Mouse (Mus musculus) ES-E14 (cell line): ENCODE measurements around the gene Gm13697. TPM values are rescaled to one million over a fixed set of nuclear protein-coding genes. Genes with fewer than 3 reads are reported as not detected.

Source experiments
- DNase-seq: peaks from one replicate; pipeline ENCODE4 v3.0.0-alpha.2; 2013; ENCODE audit warnings: low read depth, low spot score
- H3K27ac ChIP-seq: 2 replicates; pipeline ENCODE4 v1.5.1; 2012; ENCODE audit warnings: low read depth, mild to moderate bottlenecking, low read length, moderate library complexity, mixed read lengths; ENCODE audit not compliant: poor library complexity, insufficient read depth, severe bottlenecking
- H3K36me3 ChIP-seq: 2 replicates; pipeline ENCODE4 v1.6.1; 2012; ENCODE audit warnings: mild to moderate bottlenecking, low read length, moderate library complexity, mixed read lengths; ENCODE audit not compliant: control insufficient read depth, poor library complexity, insufficient read depth, severe bottlenecking
- H3K4me1 ChIP-seq, 2 experiments: fragments of 150-350 bp in 1 of 2; sonication (generic) in 1 of 2; 2 replicates each; pipeline ENCODE4 v1.6.1; 2012; ENCODE audit warnings: low read length in 2 of 2, mild to moderate bottlenecking in 1 of 2, mixed read lengths in 1 of 2; ENCODE audit not compliant: control insufficient read depth in 2 of 2, insufficient read depth in 2 of 2, poor library complexity in 1 of 2
- H3K4me3 ChIP-seq, 2 experiments: fragments of 150-350 bp in 1 of 2; sonication (generic) in 1 of 2; 2 replicates each; pipeline ENCODE4 v1.5.1; 2012; ENCODE audit warnings: low read length in 2 of 2, low read depth in 1 of 2, mild to moderate bottlenecking in 1 of 2, mixed read lengths in 1 of 2; ENCODE audit not compliant: insufficient read depth in 1 of 2, poor library complexity in 1 of 2, severe bottlenecking in 1 of 2
- H3K9ac ChIP-seq: 2 replicates; pipeline ENCODE4 v1.6.1; 2012; ENCODE audit warnings: low read depth, mild to moderate bottlenecking, low read length, mixed read lengths; ENCODE audit not compliant: poor library complexity, insufficient read depth, severe bottlenecking
- H3K9me3 ChIP-seq: fragments of 150-350 bp; sonication (generic); 2 replicates; pipeline ENCODE4 v1.6.1; 2012; ENCODE audit warnings: low read depth, mild to moderate bottlenecking, low read length; ENCODE audit not compliant: control insufficient read depth, insufficient read depth
- HCFC1 ChIP-seq: IDR thresholded peaks from 2 replicates; pipeline ENCODE4 v1.6.1; 2012; ENCODE audit warnings: low read length, inconsistent platforms, borderline replicate concordance; ENCODE audit not compliant: insufficient read depth
- ZC3H11A ChIP-seq: IDR thresholded peaks from 2 replicates; pipeline ENCODE4 v1.6.1; 2012; ENCODE audit warnings: low read depth, mild to moderate bottlenecking, inconsistent platforms, low read length, borderline replicate concordance
- ZNF384 ChIP-seq: IDR thresholded peaks from 2 replicates; pipeline ENCODE4 v1.6.1; 2012; ENCODE audit warnings: low read depth, low read length, inconsistent platforms
- in situ Hi-C, 2 experiments: fragments of 600-800 bp; cut with MboI; formaldehyde crosslinking; loops; one replicate each; pipeline ENCODE4 v1.15.1; 2025; ENCODE audit warnings: low sequenced_read_pairs in 2 of 2, inconsistent platforms in 1 of 2; ENCODE audit not compliant: unreplicated experiment in 2 of 2
- total RNA-seq: library from RNA; depleted of rRNA; stranded (reverse); fragments of 300-350 nt; gene quantifications from 2 replicates; pipeline ENCODE4 v1.2.3, GENCODE M21; 2012; rRNA removed

The Gm13697 gene
- total RNA-seq, 1 experiment: 3.7 TPM

GRCm38 (mm10) chr2:84035997-84036396 is 51.5 kb downstream of the Gm13697 start:
- Histone ChIP-seq H3K4me1 (no peaks in the 10 kb centered on the region), H3K27ac (no peak overlapping the region), H3K9me3 (no peaks in the 10 kb centered on the region), H3K4me3 (no peak overlapping the region), H3K36me3 (no peaks in the 10 kb centered on the region), H3K9ac (no peak overlapping the region)
- DNase-seq: no peak
- TF ChIP-seq HCFC1 (no peak), ZC3H11A (no peak), ZNF384 (no peak)
- in situ Hi-C loops: no loop called here

Other genes starting within 250 kb of the Gm13697 start
- 2.0 and 2.3 TPM in 2 replicates for gene Fam171b, start 172.1 kb upstream of the Gm13697 start, total RNA-seq
- 0.22 and 0.37 TPM in 2 replicates for gene Zswim2, start 43.5 kb upstream of the Gm13697 start, total RNA-seq
- gene Gm13698, start 29.1 kb upstream of the Gm13697 start, total RNA-seq: 3.7 and 5.8 TPM in 2 replicates
- gene Gm13693, start 23.2 kb upstream of the Gm13697 start, total RNA-seq: 3.7 and 5.8 TPM in 2 replicates
- 0.48 TPM in 1 of 2 replicates, not detected in the other for gene Gm13695, start 17.4 kb upstream of the Gm13697 start, total RNA-seq
- 3.7 and 5.8 TPM in 2 replicates for gene Gm13696, start 11.6 kb upstream of the Gm13697 start, total RNA-seq
- 3.7 and 5.8 TPM in 2 replicates for gene Gm13694, start 5.8 kb upstream of the Gm13697 start, total RNA-seq
- gene Gm13691, start 5.8 kb downstream of the Gm13697 start, total RNA-seq: 3.7 and 5.8 TPM in 2 replicates